In genomic region chr8:91170152-91170551, GRCm38 (mm10) we compare ENCODE assay signal across 16 mouse cellular contexts. TPM values are rescaled to one million over a fixed set of nuclear protein-coding genes. Genes with fewer than 3 reads are reported as not detected.
DNase-seq lines count a peak whose midpoint lies in the region; ATAC-seq lines count a peak whose summit lies in the region.
"Had no signal": no experiment of that assay in that cellular context is flagged by ENCODE, and none has a peak within 500 bp of the region (broad histone marks: within the 10 kb centered on the region; RNA-seq: fewer than 3 reads in every experiment).

No protein-coding gene starts in this region.

- ATAC-seq in lung, embryonic 15.5 days (ENCODE audit: borderline replicate concordance, extremely low read depth, low FRiP score, low TSS enrichment): no peak
- ATAC-seq in forebrain, embryonic 14.5 days: no peak
- ATAC-seq in midbrain, embryonic 14.5 days (ENCODE audit: low FRiP score, low TSS enrichment): no peak
- ATAC-seq: intestine, embryonic 15.5 days had no signal

- H3K4me3 ChIP-seq in lung, embryonic 15.5 days: no peak overlapping the region
- no peak overlapping the region for H3K4me3 ChIP-seq in forebrain, embryonic 14.5 days (ENCODE audit: low read depth, low read length)
- H3K4me3 ChIP-seq in midbrain, embryonic 14.5 days (replicated peaks; ENCODE audit: low read depth, low read length): no peak overlapping the region
- H3K4me3 ChIP-seq: intestine, embryonic 15.5 days; liver, embryonic 15.5 days; megakaryocyte, embryonic 14.5 days had no signal

- H3K4me1 ChIP-seq in lung, embryonic 15.5 days: peaks cover 17% of the 10 kb centered on the region; the same call in 1 of the 2 replicates
- H3K4me1 ChIP-seq in forebrain, embryonic 14.5 days (ENCODE audit: control insufficient read depth, insufficient read depth, low read length): peaks cover 11% of the 10 kb centered on the region
- H3K4me1 ChIP-seq in midbrain, embryonic 14.5 days (ENCODE audit: control insufficient read depth, insufficient read depth, low read length): peaks cover 16% of the 10 kb centered on the region
- H3K4me1 ChIP-seq: intestine, embryonic 15.5 days; liver, embryonic 15.5 days; megakaryocyte, embryonic 14.5 days had no signal

- no peak for DNase-seq in lung, adult 18-20 months
- DNase-seq in forebrain, embryonic 14.5 days (ENCODE audit: low spot score): no peak
- DNase-seq in kidney, adult 9 months: peak; percentile 43
- DNase-seq in midbrain, embryonic 14.5 days: no peak
- DNase-seq in right cerebral cortex, postnatal 4 days: no peak
- no peak for DNase-seq in adrenal gland, adult (ENCODE audit: inconsistent age in 2 of 2, low spot score in 1 of 2)
- no peak for DNase-seq in frontal cortex, adult 2 months (ENCODE audit: extremely low spot score in 1 of 2, low spot score in 1 of 2)
- DNase-seq: cerebellum, adult 8-10 months; heart, adult 18-20 months; heart, postnatal 10 days; spleen, adult 18-20 months; thymus, postnatal 4 days had no signal

- no peaks in the 10 kb centered on the region for H3K9me3 ChIP-seq in lung, embryonic 15.5 days
- no peaks in the 10 kb centered on the region for H3K9me3 ChIP-seq in forebrain, embryonic 14.5 days (replicated peaks; ENCODE audit: control insufficient read depth, low read length)
- H3K9me3 ChIP-seq in midbrain, embryonic 14.5 days (ENCODE audit: control insufficient read depth, low read length): 0 out of 2 replicates have a peak, but pooled peaks cover under 1% of the 10 kb centered on the region
- H3K9me3 ChIP-seq: intestine, embryonic 15.5 days; liver, embryonic 15.5 days; megakaryocyte, embryonic 14.5 days had no signal

- WGBS in lung, embryonic 15.5 days: 55% methylated on average over 6 of the region's 6 CpGs
- 85% methylated on average over 6 of the region's 6 CpGs for WGBS in forebrain, embryonic 14.5 days
- 77% methylated on average over 6 of the region's 6 CpGs for WGBS in midbrain, embryonic 14.5 days

- no peak overlapping the region for H3K4me2 ChIP-seq in lung, embryonic 15.5 days
- H3K4me2 ChIP-seq in forebrain, embryonic 14.5 days (ENCODE audit: low read length): no peak overlapping the region
- H3K4me2 ChIP-seq in midbrain, embryonic 14.5 days (ENCODE audit: low read length): 0 out of 2 replicates have a peak overlapping the region, but pooled peaks have one; percentile 40
- H3K4me2 ChIP-seq: intestine, embryonic 15.5 days; liver, embryonic 15.5 days had no signal

- H3K27me3 ChIP-seq in lung, embryonic 15.5 days: no peaks in the 10 kb centered on the region
- H3K27me3 ChIP-seq in forebrain, embryonic 14.5 days (replicated peaks; ENCODE audit: control insufficient read depth, insufficient read depth, low read length): no peaks in the 10 kb centered on the region
- H3K27me3 ChIP-seq in midbrain, embryonic 14.5 days (ENCODE audit: control insufficient read depth, insufficient read depth, low read length): no peaks in the 10 kb centered on the region
- H3K27me3 ChIP-seq: intestine, embryonic 15.5 days; liver, embryonic 15.5 days had no signal

- no peak overlapping the region for H3K9ac ChIP-seq in lung, embryonic 15.5 days
- 0 out of 2 replicates have a peak overlapping the region, but pooled peaks have one; percentile 6 for H3K9ac ChIP-seq in forebrain, embryonic 14.5 days (ENCODE audit: low read length)
- no peak overlapping the region for H3K9ac ChIP-seq in midbrain, embryonic 14.5 days (replicated peaks; ENCODE audit: low read length)
- H3K9ac ChIP-seq: intestine, embryonic 15.5 days; liver, embryonic 15.5 days had no signal

- no peaks in the 10 kb centered on the region for H3K36me3 ChIP-seq in lung, embryonic 15.5 days
- H3K36me3 ChIP-seq in forebrain, embryonic 14.5 days (ENCODE audit: control insufficient read depth, insufficient read depth, low read length): no peaks in the 10 kb centered on the region
- no peaks in the 10 kb centered on the region for H3K36me3 ChIP-seq in midbrain, embryonic 14.5 days (ENCODE audit: control insufficient read depth, insufficient read depth, low read length)
- H3K36me3 ChIP-seq: intestine, embryonic 15.5 days; liver, embryonic 15.5 days had no signal

- H3K27ac ChIP-seq in lung, embryonic 15.5 days: peak overlapping the region; percentile 47; the same call in 1 of the 2 replicates
- no peak overlapping the region for H3K27ac ChIP-seq in forebrain, embryonic 14.5 days (ENCODE audit: low read depth, low read length)
- H3K27ac ChIP-seq in midbrain, embryonic 14.5 days (replicated peaks; ENCODE audit: low read depth, low read length): peak overlapping the region; percentile 34
- H3K27ac ChIP-seq: intestine, embryonic 15.5 days; liver, embryonic 15.5 days had no signal

RNA-seq across cellular contexts. Expression of gene Aktip, which starts 29.6 kb away (rescaled TPM):
- 63.2 and 64.7 TPM in 2 replicates for polyA plus RNA-seq in lung, embryonic 15.5 days (2015; fragmentation: Nextera tagmentation; extraction: Ambion mirVana)
- polyA plus RNA-seq in forebrain, embryonic 14.5 days (2014; fragmentation: Nextera tagmentation; extraction: Ambion mirVana): 142 and 155 TPM in 2 replicates
- 131 and 143 TPM in 2 replicates for polyA plus RNA-seq in midbrain, embryonic 14.5 days (2014; fragmentation: Nextera tagmentation; extraction: Ambion mirVana)
- 106 and 108 TPM in 2 replicates for polyA plus RNA-seq in frontal cortex, adult 2 months (2012; rRNA removed)
